Mouse (Mus musculus) CH12.LX (cell line): ENCODE results near the gene Cbfa2t3. TPM values are rescaled to one million over a fixed set of nuclear protein-coding genes. Genes with fewer than 3 reads are reported as not detected.

Experiments used
- DNase-seq: peaks from one replicate; pipeline ENCODE4 v3.0.0-alpha.2; 2013; ENCODE audit errors: extremely low read depth
- H3K27ac ChIP-seq: 2 replicates; pipeline ENCODE4 v1.5.1; 2012; ENCODE audit warnings: low read depth, mild to moderate bottlenecking, control low read depth, moderate library complexity; ENCODE audit not compliant: insufficient read depth
- H3K27me3 ChIP-seq: replicated peaks from 2 replicates; pipeline ENCODE3; 2012; ENCODE audit warnings: inconsistent platforms
- H3K36me3 ChIP-seq, 2 experiments: replicated peaks in 1 of 2; 2 replicates each; pipeline versions ENCODE3 to v1.6.1; 2012; ENCODE audit warnings: inconsistent platforms in 1 of 2, low read length in 1 of 2, mild to moderate bottlenecking in 1 of 2, mixed read lengths in 1 of 2, moderate library complexity in 1 of 2; ENCODE audit not compliant: control insufficient read depth in 1 of 2, insufficient read depth in 1 of 2
- H3K4me1 ChIP-seq, 2 experiments: 2 replicates each; pipeline ENCODE4 v1.6.1; 2012; ENCODE audit warnings: inconsistent platforms in 1 of 2, moderate library complexity in 1 of 2; ENCODE audit not compliant: insufficient read depth in 2 of 2, control insufficient read depth in 1 of 2
- H3K4me2 ChIP-seq: 2 replicates; pipeline ENCODE4 v1.6.1; 2012; ENCODE audit warnings: low read depth, mild to moderate bottlenecking, control low read depth; ENCODE audit not compliant: poor library complexity, insufficient read depth, severe bottlenecking
- H3K4me3 ChIP-seq, 3 experiments: fragments of 150-350 bp in 1 of 3; sonication (generic) in 1 of 3; replicated peaks in 1 of 3; 2 replicates each; pipeline versions ENCODE3 to v1.5.1; 2011 to 2012; ENCODE audit warnings: low read depth in 2 of 3, low read length in 2 of 3, mild to moderate bottlenecking in 2 of 3, moderate library complexity in 2 of 3, control low read depth in 1 of 3, improper control_type of control experiment in 1 of 3, inconsistent platforms in 1 of 3, mixed read lengths in 1 of 3; ENCODE audit not compliant: poor library complexity in 1 of 3
- H3K79me2 ChIP-seq: replicated peaks from 2 replicates; pipeline ENCODE4 v1.6.1; 2012; ENCODE audit warnings: mild to moderate bottlenecking, moderate library complexity; ENCODE audit not compliant: control insufficient read depth, poor library complexity, insufficient read depth, severe bottlenecking; ENCODE audit errors: extremely low read depth
- H3K9ac ChIP-seq: 2 replicates; pipeline ENCODE4 v1.6.1; 2012; ENCODE audit warnings: low read depth, mild to moderate bottlenecking, control low read depth, moderate library complexity; ENCODE audit not compliant: insufficient read depth
- H3K9me3 ChIP-seq: replicated peaks from 2 replicates; pipeline ENCODE3; 2012; ENCODE audit warnings: low read length, inconsistent platforms, mixed read lengths
- BHLHE40 ChIP-seq: IDR thresholded peaks from 2 replicates; pipeline ENCODE4 v1.6.1; 2011; ENCODE audit warnings: mild to moderate bottlenecking, low read depth, low read length, improper control_type of control experiment
- CHD1 ChIP-seq: IDR thresholded peaks from 2 replicates; pipeline ENCODE4 v1.6.1; 2012; ENCODE audit warnings: low read depth, low read length, improper control_type of control experiment, inconsistent platforms
- CHD2 ChIP-seq: IDR thresholded peaks from 2 replicates; pipeline ENCODE4 v1.6.1; 2011; ENCODE audit warnings: low read length, improper control_type of control experiment
- CTCF ChIP-seq, 2 experiments: IDR thresholded peaks in 1 of 2; conservative IDR thresholded peaks in 1 of 2; 2 replicates each; pipeline ENCODE4 v1.5.1; 2011 to 2012; ENCODE audit warnings: low read depth in 2 of 2, low read length in 2 of 2, improper control_type of control experiment in 1 of 2, inconsistent platforms in 1 of 2, mild to moderate bottlenecking in 1 of 2, moderate library complexity in 1 of 2
- E2F4 ChIP-seq: IDR thresholded peaks from 2 replicates; pipeline ENCODE4 v1.6.1; 2011; ENCODE audit warnings: low read depth, low read length, improper control_type of control experiment; ENCODE audit not compliant: insufficient replicate concordance
- ELF1 ChIP-seq: IDR thresholded peaks from 2 replicates; pipeline ENCODE4 v1.6.1; 2014; ENCODE audit warnings: low read depth, mild to moderate bottlenecking, inconsistent platforms, low read length, improper control_type of control experiment
- EP300 ChIP-seq: IDR thresholded peaks from 2 replicates; pipeline ENCODE4 v1.6.1; 2011; ENCODE audit warnings: low read length, improper control_type of control experiment
- ETS1 ChIP-seq: conservative IDR thresholded peaks from 2 replicates; pipeline ENCODE4 v1.6.1; 2012; ENCODE audit warnings: low read depth, mild to moderate bottlenecking, inconsistent platforms, low read length, improper control_type of control experiment, moderate library complexity
- HCFC1 ChIP-seq: IDR thresholded peaks from 2 replicates; pipeline ENCODE4 v1.6.1; 2012; ENCODE audit warnings: low read depth, mild to moderate bottlenecking, inconsistent platforms, low read length, improper control_type of control experiment
- IRF4 ChIP-seq: IDR thresholded peaks from 2 replicates; pipeline ENCODE4 v1.6.1; 2014; ENCODE audit warnings: low read depth, mild to moderate bottlenecking, inconsistent platforms, low read length, improper control_type of control experiment
- JUN ChIP-seq: IDR thresholded peaks from 2 replicates; pipeline ENCODE4 v1.6.1; 2011; ENCODE audit warnings: low read depth, mild to moderate bottlenecking, low read length, improper control_type of control experiment, moderate library complexity; ENCODE audit not compliant: insufficient read depth
- JUND ChIP-seq: conservative IDR thresholded peaks from 2 replicates; pipeline ENCODE4 v1.6.1; 2011; ENCODE audit warnings: low read depth, low read length, improper control_type of control experiment
- KAT2A ChIP-seq: IDR thresholded peaks from 2 replicates; pipeline ENCODE4 v1.6.1; 2012; ENCODE audit warnings: low read length, improper control_type of control experiment, inconsistent platforms; ENCODE audit not compliant: insufficient replicate concordance
- MAFK ChIP-seq: IDR thresholded peaks from 2 replicates; pipeline ENCODE4 v1.6.1; 2011; ENCODE audit warnings: low read length, improper control_type of control experiment; ENCODE audit not compliant: insufficient replicate concordance
- MAX ChIP-seq: IDR thresholded peaks from 2 replicates; pipeline ENCODE4 v1.6.1; 2011; ENCODE audit warnings: low read length, improper control_type of control experiment
- MAZ ChIP-seq: IDR thresholded peaks from 2 replicates; pipeline ENCODE4 v1.6.1; 2012; ENCODE audit warnings: low read depth, mild to moderate bottlenecking, inconsistent platforms, low read length, improper control_type of control experiment, moderate library complexity
- MEF2A ChIP-seq: IDR thresholded peaks from 2 replicates; pipeline ENCODE4 v1.6.1; 2014; ENCODE audit warnings: low read depth, mild to moderate bottlenecking, inconsistent platforms, low read length, improper control_type of control experiment, borderline replicate concordance
- MYC ChIP-seq: IDR thresholded peaks from 2 replicates; pipeline ENCODE4 v1.6.1; 2011; ENCODE audit warnings: low read depth, mild to moderate bottlenecking, improper control_type of control experiment, low read length
- NELFE ChIP-seq: IDR thresholded peaks from 2 replicates; pipeline ENCODE4 v1.6.1; 2011; ENCODE audit warnings: low read depth, low read length, improper control_type of control experiment
- NRF1 ChIP-seq: IDR thresholded peaks from 2 replicates; pipeline ENCODE4 v1.6.1; 2014; ENCODE audit warnings: low read depth, mild to moderate bottlenecking, inconsistent platforms, low read length, improper control_type of control experiment, moderate library complexity
- PAX5 ChIP-seq: IDR thresholded peaks from 2 replicates; pipeline ENCODE4 v1.6.1; 2012; ENCODE audit warnings: low read length, inconsistent platforms, mixed read lengths
- POLR2A ChIP-seq: IDR thresholded peaks from 2 replicates; pipeline ENCODE4 v1.6.1; 2011; ENCODE audit warnings: low read depth, mild to moderate bottlenecking, improper control_type of control experiment, low read length
- POLR2AphosphoS2 ChIP-seq: IDR thresholded peaks from 2 replicates; pipeline ENCODE4 v1.6.1; 2011; ENCODE audit warnings: low read depth, low read length, improper control_type of control experiment
- SIN3A ChIP-seq: IDR thresholded peaks from 2 replicates; pipeline ENCODE4 v1.6.1; 2012; ENCODE audit warnings: low read length, improper control_type of control experiment, inconsistent platforms
- TBP ChIP-seq: conservative IDR thresholded peaks from 2 replicates; pipeline ENCODE4 v1.6.1; 2011; ENCODE audit warnings: low read depth, low read length, improper control_type of control experiment
- TCF12 ChIP-seq: IDR thresholded peaks from 2 replicates; pipeline ENCODE4 v1.6.1; 2014; ENCODE audit warnings: low read depth, mild to moderate bottlenecking, inconsistent platforms, low read length, improper control_type of control experiment
- USF1 ChIP-seq: IDR thresholded peaks from 2 replicates; pipeline ENCODE4 v1.6.1; 2014; ENCODE audit warnings: low read depth, mild to moderate bottlenecking, inconsistent platforms, low read length, improper control_type of control experiment
- ZC3H11A ChIP-seq: IDR thresholded peaks from 2 replicates; pipeline ENCODE4 v1.6.1; 2012; ENCODE audit warnings: low read depth, mild to moderate bottlenecking, inconsistent platforms, low read length, improper control_type of control experiment
- ZKSCAN1 ChIP-seq: IDR thresholded peaks from 2 replicates; pipeline ENCODE4 v1.6.1; 2012; ENCODE audit warnings: low read depth, inconsistent platforms, low read length, improper control_type of control experiment, borderline replicate concordance
- ZMIZ1 ChIP-seq: IDR thresholded peaks from 2 replicates; pipeline ENCODE4 v1.6.1; 2012; ENCODE audit warnings: low read depth, mild to moderate bottlenecking, inconsistent platforms, low read length, improper control_type of control experiment
- dilution Hi-C: fragments of 300-500 bp; cut with MboI; formaldehyde crosslinking; loops from 2 replicates; pipeline ENCODE4 v1.14.3; 2020; ENCODE audit warnings: low sequenced_read_pairs; ENCODE audit not compliant: extremely low pct_unique_long_range_greater_than_20kb, extremely low pct_ligation_motif_present
- in situ Hi-C: fragments of 300-500 bp; cut with MboI; formaldehyde crosslinking; loops from 3 replicates; pipeline ENCODE4 v1.14.3; 2019; ENCODE audit warnings: low sequenced_read_pairs, low pct_ligation_motif_present, low pct_unique_long_range_greater_than_20kb, mixed read lengths
- polyA plus RNA-seq: library from polyadenylated mRNA; unstranded; fragments of >175 nt; gene quantifications from 2 replicates; pipeline ENCODE4 v1.2.1, GENCODE M21; 2012; ENCODE audit warnings: low read depth; ENCODE audit not compliant: insufficient read length
- total RNA-seq, 2 experiments: library from RNA; depleted of rRNA; stranded (reverse); fragments of 300-350 nt in 1 of 2; fragments of >200 nt in 1 of 2; gene quantifications; 2 replicates each; pipeline ENCODE4 v1.2.3; 2012 to 2014

The Cbfa2t3 gene
- total and polyA plus RNA-seq, 3 experiments: 0.47 to 22.6 (median 2.1) TPM

DNA sequence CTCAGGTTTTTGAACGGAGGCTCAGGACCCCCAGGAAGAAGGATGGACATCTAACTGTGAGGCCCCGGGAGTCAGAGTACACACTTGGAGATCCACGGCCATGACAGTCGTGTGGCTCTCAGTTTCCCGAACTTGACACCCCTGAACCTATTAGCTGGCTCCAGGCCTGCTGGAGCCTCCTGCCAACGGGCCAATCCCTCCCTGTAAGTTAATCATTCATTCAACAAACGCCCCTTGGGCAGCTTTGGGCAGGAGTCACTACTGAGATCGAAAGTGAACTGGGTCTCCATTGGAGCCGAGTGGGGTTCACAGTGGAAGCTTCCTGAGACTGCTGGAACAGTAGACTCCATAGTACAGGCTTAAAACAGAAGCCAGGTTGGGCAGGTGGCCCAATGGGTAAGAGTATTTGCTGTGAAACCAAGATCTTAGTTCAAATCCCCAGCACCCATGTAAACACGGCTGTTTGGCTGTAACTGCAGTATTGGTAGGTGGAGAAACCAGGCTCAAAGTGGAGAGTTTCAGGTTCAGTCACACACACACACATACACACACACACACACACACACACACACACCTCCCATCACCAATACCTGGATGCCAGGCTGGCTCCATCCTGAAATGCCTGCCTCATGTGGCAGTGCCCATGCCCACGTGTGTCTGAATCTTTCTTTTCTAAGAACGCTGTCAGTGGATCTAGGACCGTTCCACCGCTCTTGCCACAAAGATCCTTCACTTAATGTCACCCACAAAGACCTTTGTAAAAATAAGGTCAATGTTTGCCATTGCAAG lies 20.0 kb upstream of the Cbfa2t3 start:
- no peak overlapping the region for H3K4me3 ChIP-seq
- dilution Hi-C loops: no loop called here

DNA sequence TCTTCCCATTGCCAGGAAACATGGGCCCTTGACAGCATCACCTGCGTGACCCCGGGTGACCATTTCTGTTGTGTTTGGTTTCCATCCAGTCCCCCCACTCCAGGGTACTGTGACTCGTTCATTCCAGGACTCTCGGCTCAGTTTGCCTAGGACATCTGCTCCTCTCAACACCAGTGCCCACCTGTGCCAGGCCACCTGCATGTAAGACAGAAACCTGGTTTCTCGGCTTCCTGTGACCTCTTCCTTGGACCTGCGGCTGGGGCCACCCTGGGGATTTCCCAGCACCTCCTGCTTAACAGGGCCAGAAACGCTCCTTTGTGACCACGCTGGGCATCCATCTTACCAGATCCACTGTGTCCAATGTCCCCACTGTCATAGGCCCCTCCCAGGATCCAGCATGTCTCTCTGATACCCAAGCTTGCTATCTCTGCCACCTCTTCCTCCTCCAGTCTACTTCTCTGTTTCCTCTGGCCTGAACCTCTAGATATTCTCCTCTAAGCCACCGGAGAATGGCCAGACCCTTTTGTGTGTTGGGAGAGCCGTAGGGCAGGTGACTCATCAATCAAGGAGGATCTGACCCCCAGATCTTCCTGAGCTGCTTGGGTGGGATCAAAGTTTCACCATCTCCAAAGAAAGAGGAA lies 19.1 kb upstream of the Cbfa2t3 start:
- Histone ChIP-seq H3K79me2 (no peaks in the 10 kb centered on the region), H3K4me3 (no peak overlapping the region), H3K9me3 (no peaks in the 10 kb centered on the region), H3K9ac (no peak overlapping the region), H3K27ac (no peak overlapping the region), H3K4me1 (peaks cover 22 to 46% of the 10 kb centered on the region in 2 experiments), H3K4me2 (no peak overlapping the region), H3K36me3 (no peaks in the 10 kb centered on the region), H3K27me3 (peaks cover 10% of the 10 kb centered on the region)
- dilution Hi-C loops: no loop called here
- in situ Hi-C loops: loop anchor here (5.0 kb wide), 2 partner anchors 39 to 79 kb away; no protein-coding TSS in a partner anchor
- no peak for DNase-seq
- no peak for TF ChIP-seq CHD1
- no peak for TF ChIP-seq JUN
- TF ChIP-seq BHLHE40: 0 out of 2 replicates have a peak, but pooled peaks have one; percentile 37
- TF ChIP-seq HCFC1: no peak
- TF ChIP-seq ETS1: peak; percentile 22; the same call in 1 of the 2 replicates
- peak; percentile 27; the same call in 1 of the 2 replicates for TF ChIP-seq CHD2
- no peak for TF ChIP-seq MAFK
- TF ChIP-seq MAX: peak; percentile 41; the same call in 1 of the 2 replicates
- no peak for TF ChIP-seq KAT2A
- TF ChIP-seq ZKSCAN1: no peak
- no peak for TF ChIP-seq ZC3H11A
- TF ChIP-seq JUND: no peak
- TF ChIP-seq SIN3A: peak; percentile 37; the same call in 1 of the 2 replicates
- peak; percentile 21; the same call in 1 of the 2 replicates for TF ChIP-seq IRF4
- TF ChIP-seq USF1: no peak
- TF ChIP-seq CTCF (conservative IDR thresholded peaks at IDR 0.05 in 1 of 2, IDR thresholded peaks at IDR 0.05 in 1 of 2; ENCODE audit: low read depth in 2 of 2, low read length in 2 of 2): no peak
- TF ChIP-seq TBP: no peak
- TF ChIP-seq MEF2A: peak; percentile 26; the same call in 1 of the 2 replicates
- TF ChIP-seq POLR2A: no peak
- TF ChIP-seq NRF1: no peak
- no peak for TF ChIP-seq POLR2AphosphoS2
- TF ChIP-seq E2F4: no peak
- TF ChIP-seq TCF12: peak; percentile 97
- no peak for TF ChIP-seq ELF1
- no peak for TF ChIP-seq MYC
- TF ChIP-seq MAZ: no peak
- no peak for TF ChIP-seq ZMIZ1
- no peak for TF ChIP-seq NELFE
- peak; percentile 69; the same call in 1 of the 2 replicates for TF ChIP-seq EP300

More for the DNA sequence above, 20.0 kb upstream of the Cbfa2t3 start:
- Histone ChIP-seq H3K27ac (no peak overlapping the region), H3K79me2 (no peaks in the 10 kb centered on the region)
- TF ChIP-seq PAX5 (no peak), CHD2 (no peak), E2F4 (no peak), CTCF (conservative IDR thresholded peaks at IDR 0.05 in 1 of 2, IDR thresholded peaks at IDR 0.05 in 1 of 2; ENCODE audit: low read depth in 2 of 2, low read length in 2 of 2) (no peak)
- TF ChIP-seq, all 38 proteins: peak for 0
- in situ Hi-C loops: loop anchor here (5.0 kb wide), 2 partner anchors 38 to 78 kb away; no protein-coding TSS in a partner anchor
- peaks cover 22 to 44% of the 10 kb centered on the region in 2 experiments for H3K4me1 ChIP-seq
- DNase-seq: no peak
- H3K36me3 ChIP-seq: no peaks in the 10 kb centered on the region
- H3K4me2 ChIP-seq: no peak overlapping the region
- H3K27me3 ChIP-seq: peaks cover 10% of the 10 kb centered on the region
- no peaks in the 10 kb centered on the region for H3K9me3 ChIP-seq
- no peak overlapping the region for H3K9ac ChIP-seq
